In genomic region chr10:93763074-93763473, GRCm38 (mm10) we compare ENCODE assay signal across 8 mouse cellular contexts.
DNase-seq lines count a peak whose midpoint lies in the region; ATAC-seq lines count a peak whose summit lies in the region.

No protein-coding gene starts in this region.

- peak; percentile 76 for ATAC-seq in erythroid progenitor cell, adult 5-6 weeks (replicated peaks; ENCODE audit: low FRiP score, poor library complexity, severe bottlenecking)
- ATAC-seq in megakaryocyte-erythroid progenitor cell, adult 5-6 weeks (replicated peaks; ENCODE audit: low FRiP score, low TSS enrichment, poor library complexity, severe bottlenecking): 0 out of 2 replicates have a peak, but pooled peaks have one; percentile 55

- DNase-seq in gastrocnemius, postnatal 10 days: peak; percentile 26
- DNase-seq in gastrocnemius, adult 8-10 months (ENCODE audit: low spot score in 2 of 2): no peak
- peak; percentile 63 for DNase-seq in 416B (ENCODE audit: low read depth)
- DNase-seq in T-cell, adult 2 months (ENCODE audit: low spot score): peak; percentile 33
- DNase-seq in yolk sac, embryonic 10.5 days (ENCODE audit: low spot score): peak; percentile 10
- no peak for DNase-seq in left cerebral cortex, adult 11 months (ENCODE audit: low spot score)

Comparison
In these comparisons a context has a peak if more than half of its experiments do, and no peak if none do; other contexts are left out.
1. DNase-seq: peak in gastrocnemius, postnatal 10 days (single experiment), 416B (single experiment), T-cell, adult 2 months (single experiment) and yolk sac, embryonic 10.5 days (single experiment); none in gastrocnemius, adult 8-10 months (0 of 2) and left cerebral cortex, adult 11 months (single experiment).